Mouse (Mus musculus): ENCODE data around the gene Fam160a2. TPM values are rescaled to one million over a fixed set of nuclear protein-coding genes. Genes with fewer than 3 reads are reported as not detected.

Gene Fam160a2
- polyA plus RNA-seq, 1 experiment from 2014 or later: 12.6 TPM

DNA sequence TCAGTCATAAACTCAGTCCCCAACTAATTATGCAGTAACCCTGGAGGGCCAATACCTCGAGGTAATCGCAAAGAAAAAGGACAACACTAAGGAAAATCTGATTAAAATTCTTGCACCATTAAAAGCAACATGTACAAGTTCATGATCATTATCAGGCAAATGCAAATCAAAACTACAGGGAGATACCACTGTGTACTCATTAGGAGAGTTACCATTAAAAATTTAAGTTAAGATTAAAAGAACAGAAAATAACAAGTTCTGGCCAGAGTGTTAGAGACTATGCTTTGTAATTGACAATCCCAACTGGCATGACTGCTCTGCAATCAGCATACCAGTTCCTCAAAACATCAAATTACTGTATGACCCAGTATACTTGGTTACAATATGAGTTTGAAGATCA is 57.1 kb downstream of the Fam160a2 start:
- H3K9ac ChIP-seq: no peak overlapping the region
- H3K4me2 ChIP-seq: no peak overlapping the region
- no peaks in the 10 kb centered on the region for H3K9me3 ChIP-seq (replicated peaks)
- H3K36me3 ChIP-seq (replicated peaks): no peaks in the 10 kb centered on the region
- H3K27me3 ChIP-seq: no peaks in the 10 kb centered on the region
- H3K27ac ChIP-seq (replicated peaks): no peak overlapping the region
- no peaks in the 10 kb centered on the region for H3K4me1 ChIP-seq (replicated peaks)
- no peak for ATAC-seq (ENCODE audit: insufficient read depth)
- WGBS (ENCODE audit: insufficient replicate concordance): 47% methylated on average over 2 of the region's 2 CpGs
- no peak overlapping the region for H3K4me3 ChIP-seq (replicated peaks)

- Histone ChIP-seq H3K27ac (replicated peaks) (no peak within 1 kb of the TSS), H3K9ac (no peak within 1 kb of the TSS), H3K36me3 (replicated peaks) (no peaks in the 10 kb centered on the region), H3K4me1 (replicated peaks) (no peaks in the 10 kb centered on the region), H3K4me3 (replicated peaks) (no peak within 1 kb of the TSS), H3K4me2 (no peak within 1 kb of the TSS), H3K27me3 (no peaks in the 10 kb centered on the region), H3K9me3 (replicated peaks) (no peaks in the 10 kb centered on the region)
- no peak for ATAC-seq (ENCODE audit: insufficient read depth)
- 15% methylated on average over 1 of the region's 1 CpGs for WGBS (ENCODE audit: insufficient replicate concordance)
These were observed 57.7 kb downstream of the Fam160a2 start, which contains the start of gene Olfr691 for GRCm38 (mm10) chr7:105342170-105342569. Gene Olfr691 (minus strand): TSS chr7:105342270.

DNA sequence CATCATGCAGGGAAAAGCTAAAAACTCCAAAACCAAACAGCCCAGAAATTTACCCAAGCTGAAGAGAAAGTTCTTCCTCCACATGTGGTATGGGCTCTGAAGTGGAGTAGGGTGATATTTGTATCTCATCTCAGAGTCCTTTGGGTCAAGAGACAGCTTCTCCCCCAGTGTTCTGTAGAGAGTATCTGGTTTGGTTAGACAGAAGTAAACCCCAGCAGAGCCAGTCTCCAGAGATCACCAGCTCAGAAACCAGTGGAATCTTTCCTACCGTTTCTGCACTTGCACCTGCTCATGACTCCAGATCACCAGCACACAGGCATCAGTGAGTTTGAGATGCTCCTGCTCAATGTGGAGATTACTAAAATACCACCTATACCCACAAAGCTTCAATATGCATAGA is 65.8 kb downstream of the Fam160a2 start, which contains the start of gene Olfr690:
TSS of gene Olfr690 (minus strand) at position 101 of the 400 bp plus-strand sequence.
- no peak for ATAC-seq (ENCODE audit: insufficient read depth)

GRCm38 (mm10) chr7:105325302-105325701 is 74.6 kb downstream of the Fam160a2 start:
- Histone ChIP-seq H3K4me2 (no peak overlapping the region), H3K27me3 (no peaks in the 10 kb centered on the region), H3K36me3 (replicated peaks) (no peaks in the 10 kb centered on the region), H3K4me3 (replicated peaks) (no peak overlapping the region), H3K4me1 (replicated peaks) (no peaks in the 10 kb centered on the region), H3K27ac (replicated peaks) (no peak overlapping the region), H3K9ac (no peak overlapping the region), H3K9me3 (replicated peaks) (no peaks in the 10 kb centered on the region)
- ATAC-seq (ENCODE audit: insufficient read depth): no peak
- WGBS (ENCODE audit: insufficient replicate concordance): 40% methylated on average over 2 of the region's 2 CpGs

More for the DNA sequence above, 65.8 kb downstream of the Fam160a2 start, which contains the start of gene Olfr690:
- WGBS (ENCODE audit: insufficient replicate concordance): 59% methylated on average over 1 of the region's 1 CpGs
- Histone ChIP-seq H3K4me1 (replicated peaks) (no peaks in the 10 kb centered on the region), H3K27me3 (no peaks in the 10 kb centered on the region), H3K4me2 (no peak within 1 kb of the TSS), H3K27ac (replicated peaks) (no peak within 1 kb of the TSS), H3K9ac (no peak within 1 kb of the TSS), H3K9me3 (replicated peaks) (no peaks in the 10 kb centered on the region), H3K4me3 (replicated peaks) (no peak within 1 kb of the TSS), H3K36me3 (replicated peaks) (no peaks in the 10 kb centered on the region)

Other genes starting within 250 kb of the Fam160a2 start
- gene Olfr684, start 236.4 kb downstream of the Fam160a2 start, polyA plus RNA-seq (2015; fragmentation: Nextera tagmentation; extraction: Ambion mirVana): not detected in 2 replicates
- not detected in 2 replicates for gene Olfr685, start 214.0 kb downstream of the Fam160a2 start, polyA plus RNA-seq (2015; fragmentation: Nextera tagmentation; extraction: Ambion mirVana)
- not detected in 2 replicates for gene Olfr686, start 192.6 kb downstream of the Fam160a2 start, polyA plus RNA-seq (2015; fragmentation: Nextera tagmentation; extraction: Ambion mirVana)
- gene Olfr688, start 112.0 kb downstream of the Fam160a2 start, polyA plus RNA-seq (2015; fragmentation: Nextera tagmentation; extraction: Ambion mirVana): not detected in 2 replicates
- not detected in 2 replicates for gene Olfr689, start 88.9 kb downstream of the Fam160a2 start, polyA plus RNA-seq (2015; fragmentation: Nextera tagmentation; extraction: Ambion mirVana)
- not detected in 2 replicates for gene Olfr690, start 66.0 kb downstream of the Fam160a2 start, polyA plus RNA-seq (2015; fragmentation: Nextera tagmentation; extraction: Ambion mirVana)
- not detected in 2 replicates for gene Olfr691, start 57.8 kb downstream of the Fam160a2 start, polyA plus RNA-seq (2015; fragmentation: Nextera tagmentation; extraction: Ambion mirVana)
- gene Olfr692, start 31.8 kb downstream of the Fam160a2 start, polyA plus RNA-seq (2015; fragmentation: Nextera tagmentation; extraction: Ambion mirVana): not detected in 2 replicates
- gene Gm5901, start 25.0 kb downstream of the Fam160a2 start, polyA plus RNA-seq (2015; fragmentation: Nextera tagmentation; extraction: Ambion mirVana): not detected in 2 replicates
- not detected in 2 replicates for gene Cnga4, start 4.5 kb upstream of the Fam160a2 start, polyA plus RNA-seq (2015; fragmentation: Nextera tagmentation; extraction: Ambion mirVana)
- gene Cckbr, start 25.7 kb upstream of the Fam160a2 start, polyA plus RNA-seq (2015; fragmentation: Nextera tagmentation; extraction: Ambion mirVana): not detected in 2 replicates
- 5.5 and 5.7 TPM in 2 replicates for gene Cavin3, start 82.2 kb upstream of the Fam160a2 start, polyA plus RNA-seq (2015; fragmentation: Nextera tagmentation; extraction: Ambion mirVana)
- 21.9 and 22.0 TPM in 2 replicates for gene Smpd1, start 154.3 kb upstream of the Fam160a2 start, polyA plus RNA-seq (2015; fragmentation: Nextera tagmentation; extraction: Ambion mirVana)
- 2.3 and 2.4 TPM in 2 replicates for gene Apbb1, start 181.6 kb upstream of the Fam160a2 start, polyA plus RNA-seq (2015; fragmentation: Nextera tagmentation; extraction: Ambion mirVana)
- 343 and 400 TPM in 2 replicates for gene Hpx, start 200.1 kb upstream of the Fam160a2 start, polyA plus RNA-seq (2015; fragmentation: Nextera tagmentation; extraction: Ambion mirVana)
- gene Trim3, start 233.5 kb upstream of the Fam160a2 start, polyA plus RNA-seq (2015; fragmentation: Nextera tagmentation; extraction: Ambion mirVana): 3.5 and 4.9 TPM in 2 replicates
- 94.4 and 98.5 TPM in 2 replicates for gene Timm10b, start 240.0 kb upstream of the Fam160a2 start, polyA plus RNA-seq (2015; fragmentation: Nextera tagmentation; extraction: Ambion mirVana)
- 10.9 and 13.8 TPM in 2 replicates for gene Arfip2, start 240.4 kb upstream of the Fam160a2 start, polyA plus RNA-seq (2015; fragmentation: Nextera tagmentation; extraction: Ambion mirVana)
- gene Gm45799, start 240.5 kb upstream of the Fam160a2 start, polyA plus RNA-seq (2015; fragmentation: Nextera tagmentation; extraction: Ambion mirVana): 14.4 and 24.6 TPM in 2 replicates